Mouse (Mus musculus): Measurements from ENCODE around the gene Klhl18. TPM values are rescaled to one million over a fixed set of nuclear protein-coding genes. Genes with fewer than 3 reads are reported as not detected.
"Not testable (repeated sequence)": the region's sequence is repeated elsewhere in the genome, so short reads cannot be mapped to it uniquely, and the experiment has no call there.

The Klhl18 gene
- total RNA-seq, 2 experiments from 2014 or later, result 11.1 to 15.0 TPM

DNA sequence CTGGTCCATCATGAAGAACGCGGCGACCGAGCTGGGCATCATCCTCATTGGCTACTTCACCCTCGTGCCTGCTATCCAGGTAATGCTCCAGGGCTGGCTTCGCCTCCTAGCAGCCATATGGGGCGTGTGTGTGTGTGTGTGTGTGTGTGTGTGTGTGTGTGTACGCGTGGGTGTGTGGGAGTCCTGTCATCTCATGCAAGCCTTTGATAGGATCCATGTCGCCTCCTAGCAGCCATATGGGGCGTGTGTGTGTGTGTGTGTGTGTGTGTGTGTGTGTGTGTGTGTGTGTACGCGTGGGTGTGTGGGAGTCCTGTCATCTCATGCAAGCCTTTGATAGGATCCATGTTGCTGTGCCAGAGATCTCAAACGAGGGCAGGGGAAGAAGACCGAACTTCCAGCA, 98.8 kb downstream of the Klhl18 start:
- DNase-seq (ENCODE audit: low spot score); intact Hi-C loops (cut with DNase I): not testable (repeated sequence)

Other genes starting within 250 kb of the Klhl18 start
- under 1 TPM; 0.13 to 0.14 TPM for gene Cspg5, start 232.9 kb downstream of the Klhl18 start, total RNA-seq (2021)
- 1 to 10 TPM; 1.8 to 2.4 TPM for gene Elp6, start 171.5 kb downstream of the Klhl18 start, total RNA-seq (2021)
- gene Scap, start 143.4 kb downstream of the Klhl18 start, total RNA-seq (2021), result 10 to 100 TPM; 27.7 to 28.0 TPM
- 10 to 100 TPM; 13.6 to 16.0 TPM for gene Ptpn23, start 68.5 kb downstream of the Klhl18 start, total RNA-seq (2021)
- gene Ngp, start 56.9 kb downstream of the Klhl18 start, total RNA-seq (2021), result not detected
- under 1 TPM; 0.13 to 0.25 TPM for gene Kif9, start 264 bp upstream of the Klhl18 start, total RNA-seq (2021)
- 10 to 100 TPM; 38.0 to 49.8 TPM for gene Setd2, start 55.9 kb upstream of the Klhl18 start, total RNA-seq (2021)
- 1 to 10 TPM; 1.1 to 2.0 TPM for gene Nradd, start 147.8 kb upstream of the Klhl18 start, total RNA-seq (2021)
- gene Nbeal2, start 177.5 kb upstream of the Klhl18 start, total RNA-seq (2021), result 1 to 10 TPM; 8.2 to 8.7 TPM
- 10 to 100 TPM; 61.6 to 66.8 TPM for gene Ccdc12, start 179.8 kb upstream of the Klhl18 start, total RNA-seq (2021)

Data from heart, postnatal 25 days (tissue).